Comparison of ENCODE assay signal across 10 mouse cellular contexts in the genomic region with DNA sequence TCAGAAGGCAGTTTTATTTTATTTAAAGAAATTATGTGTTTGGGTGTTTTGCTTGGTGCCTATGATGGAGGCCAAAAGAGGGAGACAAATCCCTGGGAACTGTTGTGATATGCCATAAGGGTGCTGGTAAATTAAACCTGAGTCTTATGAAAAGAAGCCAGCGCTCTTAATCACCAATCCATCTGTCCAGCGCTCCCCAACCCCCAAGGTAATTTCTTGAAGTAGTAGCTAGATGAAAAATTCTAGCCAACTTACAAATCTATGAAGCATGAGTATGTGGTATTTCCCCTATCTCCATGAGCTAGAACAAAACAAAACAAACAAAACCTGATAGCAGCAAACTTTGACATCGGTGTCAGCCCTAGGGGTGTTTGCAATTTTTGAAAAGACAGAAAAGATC. TPM values are rescaled to one million over a fixed set of nuclear protein-coding genes. Genes with fewer than 3 reads are reported as not detected.
DNase-seq lines count a peak whose midpoint lies in the region; ATAC-seq and TF ChIP-seq lines count a peak whose summit lies in the region.
"Had no signal": no experiment of that assay in that cellular context is flagged by ENCODE, and none has a peak within 500 bp of the region (broad histone marks: within the 10 kb centered on the region; RNA-seq: fewer than 3 reads in every experiment).

No protein-coding gene starts in this region.

- TF ChIP-seq POLR2A in lung, adult 2 months (IDR thresholded peaks at IDR 0.05; ENCODE audit: borderline replicate concordance, extremely low read depth, low read depth, low read length), result no peak

- no peaks in the 10 kb centered on the region for H3K36me3 ChIP-seq in heart, embryonic 11.5 days (ENCODE audit: control insufficient read depth, insufficient read depth, low read length)
- H3K36me3 ChIP-seq in lung, embryonic 16.5 days (ENCODE audit: control insufficient read depth, insufficient read depth, low read length), result no peaks in the 10 kb centered on the region
- no peaks in the 10 kb centered on the region for H3K36me3 ChIP-seq in stomach, embryonic 15.5 days

- H3K4me1 ChIP-seq in heart, embryonic 11.5 days (ENCODE audit: control insufficient read depth, insufficient read depth, low read length), result peaks cover 3% of the 10 kb centered on the region; the same call in 1 of the 2 replicates
- peaks cover 12% of the 10 kb centered on the region for H3K4me1 ChIP-seq in lung, embryonic 16.5 days (replicated peaks; ENCODE audit: control insufficient read depth, insufficient read depth, low read length)
- H3K4me1 ChIP-seq in lung, adult 2 months (ENCODE audit: control insufficient read depth, insufficient read depth, low read length), result peaks cover 3% of the 10 kb centered on the region
- H3K4me1 ChIP-seq in stomach, embryonic 15.5 days, result peaks cover 13% of the 10 kb centered on the region

- H3K27ac ChIP-seq in heart, embryonic 11.5 days (ENCODE audit: low read depth, low read length), result no peak overlapping the region
- peak overlapping the region; percentile 12 for H3K27ac ChIP-seq in lung, embryonic 16.5 days (ENCODE audit: low read length)
- H3K27ac ChIP-seq in stomach, embryonic 15.5 days, result peak overlapping the region; percentile 78; the same call in 1 of the 2 replicates

- no peak for TF ChIP-seq CTCF in lung, adult 2 months (IDR thresholded peaks at IDR 0.05; ENCODE audit: insufficient read depth, low read length)

- H3K9ac ChIP-seq in heart, embryonic 11.5 days (ENCODE audit: low read depth, low read length), result no peak overlapping the region
- 0 out of 2 replicates have a peak overlapping the region, but pooled peaks have one; percentile 15 for H3K9ac ChIP-seq in lung, embryonic 16.5 days (ENCODE audit: low read length)
- H3K9ac ChIP-seq in stomach, embryonic 15.5 days, result no peak overlapping the region

- no peak overlapping the region for H3K4me3 ChIP-seq in heart, embryonic 11.5 days (ENCODE audit: low read depth, low read length)
- peak overlapping the region; percentile 75 for H3K4me3 ChIP-seq in lung, embryonic 16.5 days (ENCODE audit: low read length)
- no peak overlapping the region for H3K4me3 ChIP-seq in lung, adult 2 months (replicated peaks; ENCODE audit: extremely low read depth, low read depth, low read length)
- H3K4me3 ChIP-seq in stomach, embryonic 15.5 days (replicated peaks), result no peak overlapping the region; the same call in 1 of the 2 replicates

- no peaks in the 10 kb centered on the region for H3K9me3 ChIP-seq in heart, embryonic 11.5 days (replicated peaks; ENCODE audit: control insufficient read depth, low read length)
- H3K9me3 ChIP-seq in lung, embryonic 16.5 days (ENCODE audit: control insufficient read depth, low read length), result no peaks in the 10 kb centered on the region
- H3K9me3 ChIP-seq in stomach, embryonic 15.5 days, result no peaks in the 10 kb centered on the region

- no peak for DNase-seq in heart, adult 9 months (ENCODE audit: low spot score in 2 of 2)
- DNase-seq in lung, adult 2 months, result no peak
- peak; percentile 20 for DNase-seq in induced T-regulatory cell, adult 2 months (ENCODE audit: low read depth)
- no peak for DNase-seq in thymus, postnatal 10 days (ENCODE audit: low spot score in 2 of 2)
- no peak for DNase-seq in urinary bladder, postnatal 4 days (ENCODE audit: low spot score in 2 of 2)
- DNase-seq: gastrocnemius, postnatal 25 days; layer of hippocampus, adult 9-11 months had no signal

- 71% methylated on average over 3 of the region's 3 CpGs for WGBS in heart, embryonic 11.5 days (ENCODE audit: insufficient replicate concordance)
- WGBS in lung, embryonic 16.5 days, result 73% methylated on average over 3 of the region's 3 CpGs
- 66% methylated on average over 3 of the region's 3 CpGs for WGBS in lung, adult 2 months
- WGBS in stomach, embryonic 15.5 days, result 74% methylated on average over 3 of the region's 3 CpGs

- no peak for ATAC-seq in heart, embryonic 11.5 days (replicated peaks; ENCODE audit: insufficient number of reproducible peaks, low FRiP score, low TSS enrichment)
- no peak for ATAC-seq in lung, embryonic 16.5 days (ENCODE audit: low read depth)
- ATAC-seq in stomach, embryonic 15.5 days (ENCODE audit: insufficient read depth, low FRiP score, low read depth), result no peak

- peak overlapping the region; percentile 78 for H3K4me2 ChIP-seq in heart, embryonic 11.5 days
- peak overlapping the region; percentile 42 for H3K4me2 ChIP-seq in lung, embryonic 16.5 days (ENCODE audit: low read depth, low read length)
- peak overlapping the region; percentile 64; the same call in 1 of the 2 replicates for H3K4me2 ChIP-seq in stomach, embryonic 15.5 days

- H3K27me3 ChIP-seq in heart, embryonic 11.5 days (ENCODE audit: control insufficient read depth, insufficient read depth, low read length), result no peaks in the 10 kb centered on the region
- no peaks in the 10 kb centered on the region for H3K27me3 ChIP-seq in lung, embryonic 16.5 days (ENCODE audit: control insufficient read depth, insufficient read depth, low read depth, low read length)
- no peaks in the 10 kb centered on the region for H3K27me3 ChIP-seq in stomach, embryonic 15.5 days (replicated peaks)

RNA-seq across cellular contexts. Expression of a gene that starts 1.2 kb away (rescaled TPM):
- 2.5 and 3.2 TPM in 2 replicates for polyA plus RNA-seq in heart, embryonic 11.5 days (2014; fragmentation: Nextera tagmentation; extraction: Ambion mirVana)
- 3.4 and 3.5 TPM in 2 replicates for polyA plus RNA-seq in lung, embryonic 16.5 days (2015; fragmentation: Nextera tagmentation; extraction: Ambion mirVana)
- 31.5 and 37.5 TPM in 2 replicates for polyA plus RNA-seq in lung, adult 2 months (2012; rRNA removed)
- polyA plus RNA-seq in stomach, embryonic 15.5 days (2015; fragmentation: Nextera tagmentation; extraction: Ambion mirVana), result 2.8 and 3.3 TPM in 2 replicates

RNA-seq across cellular contexts. Expression of a gene that starts 56.0 kb away (rescaled TPM):
- polyA plus RNA-seq in heart, embryonic 11.5 days (2014; fragmentation: Nextera tagmentation; extraction: Ambion mirVana), result 12.7 and 16.0 TPM in 2 replicates
- polyA plus RNA-seq in lung, embryonic 16.5 days (2015; fragmentation: Nextera tagmentation; extraction: Ambion mirVana), result 21.2 and 22.9 TPM in 2 replicates
- 5.1 and 10.6 TPM in 2 replicates for polyA plus RNA-seq in lung, adult 2 months (2012; rRNA removed)
- 15.0 and 17.2 TPM in 2 replicates for polyA plus RNA-seq in stomach, embryonic 15.5 days (2015; fragmentation: Nextera tagmentation; extraction: Ambion mirVana)

RNA-seq across cellular contexts. Expression of a gene that starts 56.0 kb away (rescaled TPM):
- 0.92 and 1.8 TPM in 2 replicates for polyA plus RNA-seq in heart, embryonic 11.5 days (2014; fragmentation: Nextera tagmentation; extraction: Ambion mirVana)
- polyA plus RNA-seq in lung, embryonic 16.5 days (2015; fragmentation: Nextera tagmentation; extraction: Ambion mirVana), result 2.3 and 4.3 TPM in 2 replicates
- 0.30 and 3.8 TPM in 2 replicates for polyA plus RNA-seq in lung, adult 2 months (2012; rRNA removed)
- polyA plus RNA-seq in stomach, embryonic 15.5 days (2015; fragmentation: Nextera tagmentation; extraction: Ambion mirVana), result 2.2 and 3.4 TPM in 2 replicates
